In the genomic region with DNA sequence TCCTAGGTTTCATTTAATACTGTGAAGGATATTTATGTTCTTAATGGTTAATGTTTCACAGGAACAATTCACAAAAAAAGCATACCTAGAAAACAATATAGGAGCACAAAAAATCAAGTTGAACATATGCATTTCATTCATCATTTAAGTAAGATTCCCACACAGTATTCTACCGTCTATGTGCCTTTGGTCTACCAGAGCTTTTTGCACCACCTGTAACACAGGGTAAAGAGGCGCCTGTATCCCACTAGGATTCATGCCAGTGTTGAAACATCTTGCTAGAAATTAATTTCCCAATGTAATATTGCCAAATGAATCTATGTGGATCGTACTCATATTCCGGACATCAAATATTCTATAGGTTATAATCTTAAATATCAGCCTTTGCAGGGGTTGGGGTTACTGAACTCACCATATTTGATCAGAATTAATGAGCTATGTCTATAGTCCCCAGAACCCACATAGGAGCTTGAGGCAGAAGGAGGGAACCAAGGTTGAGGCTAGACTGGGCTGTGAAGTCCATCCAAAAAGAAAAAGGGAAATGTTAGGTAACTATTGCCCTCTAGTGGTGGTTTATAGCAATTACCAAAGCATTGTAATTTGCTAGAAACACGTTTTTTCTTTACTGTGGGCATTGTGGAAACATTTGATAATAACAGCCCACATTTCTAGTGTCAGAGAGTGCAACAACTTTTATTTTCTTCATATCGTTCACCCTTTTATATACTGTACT, we compare ENCODE assay signal across 9 mouse cellular contexts.
A peak's percentile ranks its signal among the peaks of the same experiment; 100 is the strongest.
DNase-seq lines count a peak whose midpoint lies in the region; ATAC-seq and TF ChIP-seq lines count a peak whose summit lies in the region.
"Had no signal": no experiment of that assay in that cellular context is flagged by ENCODE, and none has a peak within 500 bp of the region (broad histone marks: within the 10 kb centered on the region; RNA-seq: fewer than 3 reads in every experiment).

No protein-coding gene starts in this region.

- no peak overlapping the region for H3K4me2 ChIP-seq in lung, embryonic 14.5 days
- no peak overlapping the region for H3K4me2 ChIP-seq in embryonic facial prominence, embryonic 13.5 days
- H3K4me2 ChIP-seq in midbrain, embryonic 14.5 days (ENCODE audit: low read length), result no peak overlapping the region
- H3K4me2 ChIP-seq: stomach, embryonic 15.5 days had no signal

- ATAC-seq in lung, embryonic 14.5 days (ENCODE audit: insufficient read depth), result 0 out of 2 replicates have a peak, but pooled peaks have one; percentile 58
- peak; percentile 64; the same call in 1 of the 2 replicates for ATAC-seq in embryonic facial prominence, embryonic 13.5 days (ENCODE audit: insufficient number of reproducible peaks, insufficient read depth, low FRiP score, low TSS enrichment, low read depth)
- ATAC-seq in midbrain, embryonic 14.5 days (ENCODE audit: low FRiP score, low TSS enrichment), result peak; percentile 67

- peak; percentile 41 for DNase-seq in cerebellum, adult 9-10 months
- no peak for DNase-seq in cerebellum, postnatal 4 days (ENCODE audit: low spot score in 2 of 2)
- DNase-seq in lung, embryonic 14.5 days, result peak; percentile 75
- DNase-seq in lung, postnatal 4 days, result no peak
- peak; percentile 81 for DNase-seq in midbrain, embryonic 14.5 days
- DNase-seq in ovary, postnatal 10 days (ENCODE audit: low spot score), result no peak
- no peak for DNase-seq in gastrocnemius, postnatal 25 days

- H3K9ac ChIP-seq in lung, embryonic 14.5 days, result no peak overlapping the region
- no peak overlapping the region for H3K9ac ChIP-seq in embryonic facial prominence, embryonic 13.5 days
- H3K9ac ChIP-seq in midbrain, embryonic 14.5 days (replicated peaks; ENCODE audit: low read length), result no peak overlapping the region
- H3K9ac ChIP-seq: stomach, embryonic 15.5 days had no signal

- WGBS in lung, embryonic 14.5 days, result 50% methylated on average over 6 of the region's 6 CpGs
- WGBS in embryonic facial prominence, embryonic 13.5 days, result 54% methylated on average over 6 of the region's 6 CpGs
- WGBS in midbrain, embryonic 14.5 days, result 54% methylated on average over 6 of the region's 6 CpGs

- no peaks in the 10 kb centered on the region for H3K27me3 ChIP-seq in lung, embryonic 14.5 days (ENCODE audit: insufficient read depth, low read length)
- no peaks in the 10 kb centered on the region for H3K27me3 ChIP-seq in embryonic facial prominence, embryonic 13.5 days
- no peaks in the 10 kb centered on the region for H3K27me3 ChIP-seq in midbrain, embryonic 14.5 days (ENCODE audit: control insufficient read depth, insufficient read depth, low read length)
- H3K27me3 ChIP-seq: stomach, embryonic 15.5 days had no signal

- H3K36me3 ChIP-seq in lung, embryonic 14.5 days (ENCODE audit: insufficient read depth), result no peaks in the 10 kb centered on the region
- no peaks in the 10 kb centered on the region for H3K36me3 ChIP-seq in embryonic facial prominence, embryonic 13.5 days
- H3K36me3 ChIP-seq in midbrain, embryonic 14.5 days (ENCODE audit: control insufficient read depth, insufficient read depth, low read length), result no peaks in the 10 kb centered on the region
- H3K36me3 ChIP-seq: stomach, embryonic 15.5 days had no signal

- H3K27ac ChIP-seq in lung, embryonic 14.5 days (ENCODE audit: low read depth), result no peak overlapping the region
- H3K27ac ChIP-seq in embryonic facial prominence, embryonic 13.5 days, result no peak overlapping the region
- no peak overlapping the region for H3K27ac ChIP-seq in midbrain, embryonic 14.5 days (replicated peaks; ENCODE audit: low read depth, low read length)
- H3K27ac ChIP-seq: stomach, embryonic 15.5 days had no signal

- no peaks in the 10 kb centered on the region for H3K4me1 ChIP-seq in lung, embryonic 14.5 days (ENCODE audit: insufficient read depth)
- no peaks in the 10 kb centered on the region for H3K4me1 ChIP-seq in embryonic facial prominence, embryonic 13.5 days
- no peaks in the 10 kb centered on the region for H3K4me1 ChIP-seq in midbrain, embryonic 14.5 days (ENCODE audit: control insufficient read depth, insufficient read depth, low read length)
- H3K4me1 ChIP-seq: stomach, embryonic 15.5 days had no signal

- peak; percentile 83 for TF ChIP-seq CTCF in lung, embryonic 14.5 days (IDR thresholded peaks at IDR 0.05; ENCODE audit: low read depth)

- no peak overlapping the region for H3K4me3 ChIP-seq in lung, embryonic 14.5 days (ENCODE audit: low read depth, low read length)
- H3K4me3 ChIP-seq in embryonic facial prominence, embryonic 13.5 days, result no peak overlapping the region
- no peak overlapping the region for H3K4me3 ChIP-seq in midbrain, embryonic 14.5 days (replicated peaks; ENCODE audit: low read depth, low read length)
- H3K4me3 ChIP-seq: stomach, embryonic 15.5 days had no signal

- no peaks in the 10 kb centered on the region for H3K9me3 ChIP-seq in lung, embryonic 14.5 days (ENCODE audit: low read depth, low read length)
- H3K9me3 ChIP-seq in embryonic facial prominence, embryonic 13.5 days, result no peaks in the 10 kb centered on the region
- no peaks in the 10 kb centered on the region for H3K9me3 ChIP-seq in midbrain, embryonic 14.5 days (ENCODE audit: control insufficient read depth, low read length)
- H3K9me3 ChIP-seq: stomach, embryonic 15.5 days had no signal

Comparison
In these comparisons a context has a peak if more than half of its experiments do, and no peak if none do; other contexts are left out.
1. DNase-seq: peak in cerebellum, adult 9-10 months (single experiment), lung, embryonic 14.5 days (single experiment) and midbrain, embryonic 14.5 days (single experiment); none in cerebellum, postnatal 4 days (0 of 2), lung, postnatal 4 days (0 of 2), ovary, postnatal 10 days (single experiment) and gastrocnemius, postnatal 25 days (single experiment).
2. Peak in every context shown above with its lines, with median percentiles within 50 percentile points of each other: ATAC-seq.